Mouse (Mus musculus) liver, embryonic 12.5 days (tissue): Measurements from ENCODE around the gene Cyp4b1. TPM values are rescaled to one million over a fixed set of nuclear protein-coding genes. Genes with fewer than 3 reads are reported as not detected.
"Not testable (repeated sequence)": the region's sequence is repeated elsewhere in the genome, so short reads cannot be mapped to it uniquely, and the experiment has no call there.

Source experiments
- ATAC-seq: fragments of 200-750 bp; cut with Nextera tagmentation; 2 replicates; pipeline ENCODE4 v1.8.0; 2017; ENCODE audit warnings: moderate number of reproducible peaks, mild to moderate bottlenecking, moderate library complexity
- H3K27ac ChIP-seq: fragments of 300-500 bp; sonication (generic); 2 replicates; pipeline ENCODE4 v1.5.1; 2016; ENCODE audit warnings: mild to moderate bottlenecking
- H3K27me3 ChIP-seq: fragments of 300-500 bp; sonication (generic); replicated peaks from 2 replicates; pipeline ENCODE4 v1.6.1; 2016; ENCODE audit warnings: mild to moderate bottlenecking, moderate library complexity
- H3K36me3 ChIP-seq: fragments of 300-500 bp; sonication (generic); 2 replicates; pipeline ENCODE4 v1.6.1; 2016; ENCODE audit warnings: mild to moderate bottlenecking, moderate library complexity
- H3K4me1 ChIP-seq: fragments of 300-500 bp; sonication (generic); 2 replicates; pipeline ENCODE4 v1.6.1; 2016
- H3K4me2 ChIP-seq: fragments of 300-500 bp; sonication (generic); 2 replicates; pipeline ENCODE4 v1.6.1; 2016; ENCODE audit warnings: mild to moderate bottlenecking, moderate library complexity
- H3K4me3 ChIP-seq: fragments of 300-500 bp; sonication (generic); 2 replicates; pipeline ENCODE4 v1.5.1; 2016; ENCODE audit warnings: mild to moderate bottlenecking, moderate library complexity
- H3K9ac ChIP-seq: fragments of 300-500 bp; sonication (generic); 2 replicates; pipeline ENCODE4 v1.6.1; 2016; ENCODE audit warnings: mild to moderate bottlenecking, moderate library complexity
- H3K9me3 ChIP-seq: fragments of 300-500 bp; sonication (generic); replicated peaks from 2 replicates; pipeline ENCODE4 v1.6.1; 2016; ENCODE audit warnings: mild to moderate bottlenecking, moderate library complexity
- WGBS: fragments of 180-500 bp; shearing (Covaris S2); methylation state at CpG from one replicate; pipeline ENCODE4 v1.1.7; 2016; ENCODE audit not compliant: insufficient replicate concordance; 5-methylcytosine and 5-hydroxymethylcytosine counted together
- polyA plus RNA-seq: library from polyadenylated mRNA; unstranded; fragments of >200 nt; fragmentation: Nextera tagmentation; extraction: Ambion mirVana; gene quantifications from 2 replicates; pipeline ENCODE4 v1.2.1, GENCODE M21; 2016

The Cyp4b1 gene
- polyA plus RNA-seq, 1 experiment from 2014 or later, result 0.87 TPM

- H3K27me3 ChIP-seq, H3K4me2 ChIP-seq, H3K9me3 ChIP-seq, ATAC-seq, H3K36me3 ChIP-seq, H3K27ac ChIP-seq, H3K4me1 ChIP-seq, H3K4me3 ChIP-seq, H3K9ac ChIP-seq: not testable (repeated sequence)
- WGBS, result 67% methylated on average over 3 of the region's 3 CpGs
Measured at GRCm38 (mm10) chr4:115625560-115625959, 22.0 kb downstream of the Cyp4b1 start.

- Histone ChIP-seq H3K9me3 (no peaks in the 10 kb centered on the region), H3K4me2 (no peak overlapping the region), H3K36me3 (no peaks in the 10 kb centered on the region), H3K4me3 (no peak overlapping the region), H3K9ac (no peak overlapping the region), H3K27ac (no peak overlapping the region), H3K4me1 (no peaks in the 10 kb centered on the region), H3K27me3 (no peaks in the 10 kb centered on the region)
- no peak for ATAC-seq
Measured at GRCm38 (mm10) chr4:115614005-115614404, 33.5 kb downstream of the Cyp4b1 start.

DNA sequence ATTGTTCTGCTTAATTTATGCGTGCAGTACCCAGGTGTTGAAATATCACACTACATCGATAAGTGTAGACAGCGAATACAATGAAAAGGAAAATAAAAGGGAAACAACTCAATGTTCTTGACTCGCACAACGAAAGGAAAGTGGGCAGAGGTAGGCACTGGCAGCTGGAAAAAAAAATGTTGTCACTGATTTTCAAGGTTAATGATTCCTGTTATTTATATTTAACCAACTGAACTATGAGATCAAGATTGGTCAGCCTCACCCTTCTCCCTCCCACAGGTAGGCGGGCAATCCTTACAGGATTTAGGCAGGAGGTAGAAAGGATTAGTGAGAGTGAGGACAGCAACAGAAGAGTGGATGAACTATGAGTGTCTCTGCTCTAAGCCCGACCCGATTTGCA is 46.9 kb downstream of the Cyp4b1 start, which contains the start of gene Cyp4a32:
Cyp4a32 (plus strand) TSS at position 359 of the 400 bp plus-strand sequence.
- H3K9me3 ChIP-seq, H3K27me3 ChIP-seq, H3K9ac ChIP-seq, H3K27ac ChIP-seq, H3K36me3 ChIP-seq, H3K4me3 ChIP-seq, ATAC-seq, H3K4me2 ChIP-seq, H3K4me1 ChIP-seq: not testable (repeated sequence)
- 83% methylated on average over 8 of the region's 8 CpGs for WGBS

DNA sequence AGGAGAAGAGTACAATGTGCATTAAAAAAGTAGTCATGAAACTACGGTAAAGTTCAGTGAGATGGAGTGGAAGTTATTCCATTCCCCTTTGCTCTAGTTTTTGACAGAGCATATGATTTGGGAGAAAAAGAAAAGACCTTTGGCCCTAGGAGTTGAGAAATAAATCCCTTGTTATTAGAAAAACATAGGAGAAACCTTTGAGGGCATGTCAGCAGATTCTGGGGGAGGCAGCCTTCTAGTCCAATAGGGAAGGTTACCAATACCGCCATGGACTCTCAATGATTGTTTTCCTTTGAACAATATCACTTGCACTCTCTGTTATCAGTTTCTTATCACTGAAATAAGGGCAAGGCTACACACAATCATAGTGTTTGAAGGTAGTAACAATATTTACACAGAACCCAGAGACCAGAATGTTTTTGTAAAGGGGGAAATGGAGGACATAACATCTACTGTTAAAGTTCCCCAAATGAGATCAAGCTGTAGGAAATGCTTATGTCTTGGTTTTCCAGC is 50.6 kb downstream of the Cyp4b1 start:
- 71% methylated on average over 2 of the region's 2 CpGs for WGBS
- Histone ChIP-seq H3K4me1 (no peaks in the 10 kb centered on the region), H3K27me3 (no peaks in the 10 kb centered on the region), H3K9ac (no peak overlapping the region), H3K36me3 (no peaks in the 10 kb centered on the region), H3K4me3 (no peak overlapping the region), H3K27ac (no peak overlapping the region), H3K4me2 (no peak overlapping the region), H3K9me3 (no peaks in the 10 kb centered on the region)
- ATAC-seq, result no peak

DNA sequence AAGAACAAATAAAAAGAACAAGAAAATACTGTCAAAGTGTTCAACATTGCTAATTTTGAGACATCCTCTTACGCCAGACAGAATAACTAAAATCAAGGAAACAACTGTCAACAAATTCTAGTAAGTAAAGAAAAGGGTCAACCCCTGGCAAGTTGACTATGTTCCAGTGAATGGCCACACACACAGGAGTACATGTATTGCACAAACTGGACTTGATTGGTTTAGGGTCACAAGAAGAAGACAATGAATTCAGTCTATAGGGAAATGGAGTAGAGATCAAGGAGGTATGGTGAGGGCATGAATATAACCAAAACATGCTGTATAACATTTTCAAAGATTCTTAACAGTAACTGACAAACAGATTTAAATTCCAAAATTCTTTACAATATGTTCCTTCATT is 51.2 kb downstream of the Cyp4b1 start:
- ATAC-seq, result no peak
- no peak overlapping the region for H3K4me2 ChIP-seq
- no peaks in the 10 kb centered on the region for H3K27me3 ChIP-seq
- no peaks in the 10 kb centered on the region for H3K9me3 ChIP-seq
- WGBS, result 66% methylated on average over 1 of the region's 1 CpGs
- no peak overlapping the region for H3K9ac ChIP-seq
- no peaks in the 10 kb centered on the region for H3K36me3 ChIP-seq
- H3K4me1 ChIP-seq, result no peaks in the 10 kb centered on the region
- no peak overlapping the region for H3K27ac ChIP-seq
- H3K4me3 ChIP-seq, result no peak overlapping the region

DNA sequence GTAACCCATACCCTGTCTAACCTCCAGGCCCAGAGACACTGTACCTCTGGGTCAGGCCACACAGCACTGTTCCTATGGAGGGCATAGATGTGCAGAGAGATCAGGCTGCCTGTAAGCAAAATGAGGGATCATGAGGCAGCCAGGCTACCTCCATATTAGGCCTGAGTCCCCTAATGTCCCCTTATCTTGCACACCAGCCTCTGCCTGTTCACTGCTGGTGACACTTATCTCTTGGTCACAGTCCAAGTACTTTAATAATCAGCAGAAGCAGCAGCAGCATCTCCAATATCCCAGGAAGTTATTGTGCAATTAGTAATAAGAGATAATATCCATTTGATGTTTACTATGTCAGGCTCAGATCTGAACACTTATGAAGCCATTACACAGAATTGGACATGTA is 64.5 kb downstream of the Cyp4b1 start:
- peak; percentile 95 for ATAC-seq
- no peak overlapping the region for H3K4me3 ChIP-seq
- H3K27me3 ChIP-seq, result no peaks in the 10 kb centered on the region
- H3K9me3 ChIP-seq, result 0 out of 2 replicates have a peak, but pooled peaks cover 5% of the 10 kb centered on the region
- H3K9ac ChIP-seq, result no peak overlapping the region
- peak overlapping the region; percentile 14; the same call in 1 of the 2 replicates for H3K27ac ChIP-seq
- no peak overlapping the region for H3K4me2 ChIP-seq
- no peaks in the 10 kb centered on the region for H3K36me3 ChIP-seq
- 0 out of 2 replicates have a peak, but pooled peaks cover 3% of the 10 kb centered on the region for H3K4me1 ChIP-seq

GRCm38 (mm10) chr4:115575776-115576175 is 71.7 kb downstream of the Cyp4b1 start:
- Histone ChIP-seq H3K9ac (no peak overlapping the region), H3K27ac (no peak overlapping the region), H3K27me3 (no peaks in the 10 kb centered on the region), H3K36me3 (no peaks in the 10 kb centered on the region), H3K9me3 (no peaks in the 10 kb centered on the region), H3K4me2 (no peak overlapping the region), H3K4me3 (no peak overlapping the region), H3K4me1 (no peaks in the 10 kb centered on the region)
- 56% methylated on average over 2 of the region's 2 CpGs for WGBS
- no peak for ATAC-seq

DNA sequence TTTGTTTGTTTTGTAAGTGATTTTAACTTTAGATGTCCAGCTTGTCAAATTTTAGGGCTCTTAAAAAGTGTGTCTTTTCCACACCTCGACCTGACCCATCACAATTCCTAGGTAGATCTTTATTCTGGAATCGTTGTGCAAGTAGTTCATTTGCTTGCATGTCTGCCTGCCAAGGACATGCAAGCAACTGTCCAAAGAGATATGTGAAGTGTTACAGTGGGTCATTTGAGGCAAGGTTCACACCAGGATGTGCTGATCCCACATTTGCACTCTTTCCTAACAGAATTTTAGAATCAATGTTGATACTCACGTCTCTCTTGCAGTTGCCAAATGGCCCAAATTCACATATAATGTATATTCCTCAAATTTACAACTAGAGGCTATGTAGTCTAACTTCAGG is 72.3 kb downstream of the Cyp4b1 start:
- no peak for ATAC-seq
- Histone ChIP-seq H3K27ac (no peak overlapping the region), H3K27me3 (no peaks in the 10 kb centered on the region), H3K4me1 (no peaks in the 10 kb centered on the region), H3K4me2 (no peak overlapping the region), H3K4me3 (no peak overlapping the region), H3K9ac (no peak overlapping the region), H3K9me3 (no peaks in the 10 kb centered on the region), H3K36me3 (no peaks in the 10 kb centered on the region)
- 61% methylated on average over 3 of the region's 3 CpGs for WGBS

Other genes with a start within 250 kb of the Cyp4b1 start
- gene Cyp4a12b, start 236.1 kb downstream of the Cyp4b1 start, polyA plus RNA-seq, result not detected in 2 replicates
- not detected in 2 replicates for gene Cyp4a30b, start 195.1 kb downstream of the Cyp4b1 start, polyA plus RNA-seq
- not detected in 2 replicates for gene Cyp4a14, start 151.6 kb downstream of the Cyp4b1 start, polyA plus RNA-seq
- not detected in 2 replicates for gene Cyp4a10, start 129.5 kb downstream of the Cyp4b1 start, polyA plus RNA-seq
- gene Cyp4a31, start 84.1 kb downstream of the Cyp4b1 start, polyA plus RNA-seq, result not detected in 2 replicates
- not detected in 2 replicates for gene Cyp4a32, start 46.8 kb downstream of the Cyp4b1 start, polyA plus RNA-seq
- 18.8 and 21.4 TPM in 2 replicates for gene Efcab14, start 90.0 kb upstream of the Cyp4b1 start, polyA plus RNA-seq
- not detected in 2 replicates for gene Tex38, start 133.3 kb upstream of the Cyp4b1 start, polyA plus RNA-seq
- 24.0 and 30.1 TPM in 2 replicates for gene Atpaf1, start 137.1 kb upstream of the Cyp4b1 start, polyA plus RNA-seq
- gene Mob3c, start 180.4 kb upstream of the Cyp4b1 start, polyA plus RNA-seq, result 7.4 and 8.3 TPM in 2 replicates
- gene Mknk1, start 191.5 kb upstream of the Cyp4b1 start, polyA plus RNA-seq, result 45.2 and 47.2 TPM in 2 replicates
- not detected in 2 replicates for gene Kncn, start 236.7 kb upstream of the Cyp4b1 start, polyA plus RNA-seq
- gene 6430628N08Rik, start 242.9 kb upstream of the Cyp4b1 start, polyA plus RNA-seq, result not detected in 2 replicates